Mouse (Mus musculus) hindbrain, embryonic 15.5 days (tissue): Measurements from ENCODE around the gene Ccnt2. TPM values are rescaled to one million over a fixed set of nuclear protein-coding genes. Genes with fewer than 3 reads are reported as not detected.
A peak's percentile ranks its signal among the peaks of the same experiment; 100 is the strongest.

Experiments
- ATAC-seq: fragments of 200-750 bp; cut with Nextera tagmentation; 2 replicates; pipeline ENCODE4 v1.8.0; 2017; ENCODE audit warnings: low read depth, moderate number of reproducible peaks, moderate TSS enrichment; ENCODE audit not compliant: low FRiP score
- H3K27ac ChIP-seq: fragments of 300-500 bp; sonication (generic); replicated peaks from 2 replicates; pipeline ENCODE4 v1.5.1; 2015; ENCODE audit warnings: mild to moderate bottlenecking, inconsistent platforms
- H3K27me3 ChIP-seq: fragments of 300-500 bp; sonication (generic); 2 replicates; pipeline ENCODE4 v1.6.1; 2015; ENCODE audit warnings: control low read depth, inconsistent platforms
- H3K36me3 ChIP-seq: fragments of 300-500 bp; sonication (generic); 2 replicates; pipeline ENCODE4 v1.6.1; 2015; ENCODE audit warnings: control low read depth, inconsistent platforms
- H3K4me1 ChIP-seq: fragments of 300-500 bp; sonication (generic); replicated peaks from 2 replicates; pipeline ENCODE4 v1.6.1; 2015; ENCODE audit warnings: control low read depth, inconsistent platforms
- H3K4me2 ChIP-seq: fragments of 300-500 bp; sonication (generic); 2 replicates; pipeline ENCODE4 v1.6.1; 2015; ENCODE audit warnings: moderate library complexity, mild to moderate bottlenecking, inconsistent platforms
- H3K4me3 ChIP-seq: fragments of 300-500 bp; sonication (generic); 2 replicates; pipeline ENCODE4 v1.5.1; 2015; ENCODE audit warnings: mild to moderate bottlenecking, inconsistent platforms
- H3K9ac ChIP-seq: fragments of 300-500 bp; sonication (generic); 2 replicates; pipeline ENCODE4 v1.6.1; 2015; ENCODE audit warnings: inconsistent platforms
- H3K9me3 ChIP-seq: fragments of 300-500 bp; sonication (generic); 2 replicates; pipeline ENCODE4 v1.6.1; 2016; ENCODE audit warnings: control low read depth, inconsistent platforms
- WGBS: fragments of 180-500 bp; shearing (Covaris S2); methylation state at CpG from one replicate; pipeline ENCODE4 v1.1.7; 2015; 5-methylcytosine and 5-hydroxymethylcytosine counted together
- polyA plus RNA-seq: library from polyadenylated mRNA; unstranded; fragments of >200 nt; fragmentation: Nextera tagmentation; extraction: Ambion mirVana; gene quantifications from 2 replicates; pipeline ENCODE4 v1.2.1, GENCODE M21; 2015

Gene Ccnt2
- polyA plus RNA-seq, 1 experiment from 2014 or later, result 84.5 TPM

DNA sequence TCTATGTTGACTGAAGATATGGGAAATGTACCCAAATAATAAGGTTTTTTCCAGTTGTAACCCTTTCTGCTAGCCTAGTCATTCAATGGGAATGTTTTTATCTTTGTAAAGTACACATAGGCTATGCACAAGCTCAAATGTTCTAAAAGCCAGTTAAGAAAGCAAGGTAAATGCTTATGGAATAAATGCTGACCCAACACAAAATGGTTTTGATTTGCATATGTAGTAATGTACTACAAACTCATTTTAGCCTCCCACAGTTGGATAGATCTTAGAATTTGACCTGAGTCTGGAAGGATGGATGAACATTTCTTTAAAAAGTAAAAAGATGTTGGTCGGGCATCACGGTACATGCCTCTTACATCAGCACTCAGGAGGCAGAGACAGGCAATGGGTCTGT, 7.2 kb upstream of the Ccnt2 start:
- no peak overlapping the region for H3K4me2 ChIP-seq
- no peaks in the 10 kb centered on the region for H3K36me3 ChIP-seq
- WGBS, result 92% methylated on average over 2 of the region's 2 CpGs
- H3K4me3 ChIP-seq, result no peak overlapping the region
- H3K4me1 ChIP-seq, result no peaks in the 10 kb centered on the region
- no peak overlapping the region for H3K9ac ChIP-seq
- no peak for ATAC-seq
- no peaks in the 10 kb centered on the region for H3K27me3 ChIP-seq
- no peak overlapping the region for H3K27ac ChIP-seq
- no peaks in the 10 kb centered on the region for H3K9me3 ChIP-seq

DNA sequence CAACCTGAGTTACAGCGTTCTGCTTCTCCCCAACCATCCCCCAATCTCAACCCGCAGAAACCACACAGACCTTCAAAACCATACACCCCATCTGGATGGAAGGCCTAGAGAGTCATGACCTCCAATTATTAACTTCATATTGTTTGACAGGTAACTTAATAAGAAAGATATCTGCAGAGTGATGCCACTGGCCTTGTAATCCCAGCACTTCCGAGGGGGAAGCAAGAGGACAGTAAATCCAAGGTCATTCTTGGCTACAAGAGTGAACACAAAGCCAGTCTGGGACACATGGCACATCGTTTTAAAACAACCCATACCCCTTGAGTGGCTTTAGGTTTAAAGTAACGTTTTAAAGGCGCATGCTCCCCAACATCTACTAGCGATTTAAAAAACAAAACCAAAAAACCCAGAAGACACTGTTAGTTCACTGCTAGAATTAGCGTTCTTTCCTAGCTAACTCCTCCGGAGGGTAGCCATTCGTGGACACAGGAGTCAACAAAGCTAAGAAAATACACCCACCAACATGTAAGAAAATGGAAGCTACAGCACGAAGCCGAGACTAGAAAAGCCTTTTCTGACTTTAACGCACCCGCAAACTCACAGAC, 664 bp upstream of the Ccnt2 start:
- no peaks in the 10 kb centered on the region for H3K36me3 ChIP-seq
- H3K9ac ChIP-seq, result peak overlapping the region; percentile 41
- no peaks in the 10 kb centered on the region for H3K27me3 ChIP-seq
- H3K4me2 ChIP-seq, result peak overlapping the region; percentile 61
- peak; percentile 31 for ATAC-seq
- H3K27ac ChIP-seq, result peak overlapping the region; percentile 92
- WGBS, result 1% methylated on average over 14 of the region's 14 CpGs
- H3K4me1 ChIP-seq, result peaks cover 31% of the 10 kb centered on the region
- peak overlapping the region; percentile 92 for H3K4me3 ChIP-seq
- no peaks in the 10 kb centered on the region for H3K9me3 ChIP-seq

DNA sequence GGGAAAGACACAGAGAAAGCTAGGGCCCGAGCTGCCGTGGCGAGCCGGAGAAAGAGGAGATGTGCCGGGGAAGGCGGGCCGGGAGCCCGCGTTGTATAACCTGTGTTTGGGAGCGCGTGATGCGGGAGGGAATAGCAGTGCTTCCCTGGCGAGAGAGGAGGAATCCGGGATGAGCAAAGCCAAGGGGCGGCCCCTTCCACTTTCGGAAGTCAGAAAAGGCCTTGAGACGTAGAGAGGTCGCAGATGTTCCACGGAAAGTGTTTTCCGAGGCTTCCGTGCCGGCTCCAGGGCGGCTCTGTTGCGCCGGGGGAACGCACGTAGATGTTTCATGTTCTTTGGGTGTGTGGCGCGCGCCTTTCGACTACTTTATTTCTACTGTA, 527 bp downstream of the Ccnt2 start:
- peak overlapping the region; percentile 92 for H3K27ac ChIP-seq
- under 1% methylated on average over 31 of the region's 31 CpGs for WGBS
- H3K4me3 ChIP-seq, result peak overlapping the region; percentile 92
- ATAC-seq, result no peak
- H3K9me3 ChIP-seq, result no peaks in the 10 kb centered on the region
- peak overlapping the region; percentile 67 for H3K4me2 ChIP-seq
- peak overlapping the region; percentile 89 for H3K9ac ChIP-seq
- no peaks in the 10 kb centered on the region for H3K36me3 ChIP-seq
- no peaks in the 10 kb centered on the region for H3K27me3 ChIP-seq
- peaks cover 40% of the 10 kb centered on the region for H3K4me1 ChIP-seq

DNA sequence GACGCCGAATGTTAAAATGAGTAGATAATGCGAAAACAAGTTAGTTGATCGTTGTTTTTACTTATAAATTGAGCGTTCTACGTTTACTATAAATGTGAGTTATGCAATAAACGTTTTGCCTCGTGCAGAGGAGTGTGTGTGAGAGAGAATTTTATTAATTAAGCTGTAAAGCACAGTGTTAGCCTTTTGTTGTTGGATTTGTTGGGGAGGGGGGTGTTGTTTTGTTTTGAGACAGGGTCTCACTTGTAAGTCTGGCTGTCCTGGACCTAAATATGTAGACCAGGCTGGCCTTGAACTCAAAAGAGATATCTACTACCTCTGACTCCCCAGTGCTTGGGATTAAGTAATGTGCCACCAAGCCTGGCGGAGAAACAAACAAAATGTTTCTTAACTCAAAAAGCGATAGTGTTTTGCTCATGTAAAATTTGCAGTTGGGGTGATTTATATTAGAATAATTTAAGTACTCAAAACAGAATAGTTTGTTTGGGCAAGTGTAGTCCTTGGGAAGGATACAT, 1.3 kb downstream of the Ccnt2 start:
- Histone ChIP-seq H3K36me3 (no peaks in the 10 kb centered on the region), H3K9ac (peak overlapping the region; percentile 89), H3K27me3 (no peaks in the 10 kb centered on the region), H3K4me2 (peak overlapping the region; percentile 67), H3K27ac (no peak overlapping the region), H3K4me3 (peak overlapping the region; percentile 92), H3K4me1 (peaks cover 48% of the 10 kb centered on the region), H3K9me3 (no peaks in the 10 kb centered on the region)
- WGBS, result 12% methylated on average over 10 of the region's 10 CpGs
- ATAC-seq, result no peak

DNA sequence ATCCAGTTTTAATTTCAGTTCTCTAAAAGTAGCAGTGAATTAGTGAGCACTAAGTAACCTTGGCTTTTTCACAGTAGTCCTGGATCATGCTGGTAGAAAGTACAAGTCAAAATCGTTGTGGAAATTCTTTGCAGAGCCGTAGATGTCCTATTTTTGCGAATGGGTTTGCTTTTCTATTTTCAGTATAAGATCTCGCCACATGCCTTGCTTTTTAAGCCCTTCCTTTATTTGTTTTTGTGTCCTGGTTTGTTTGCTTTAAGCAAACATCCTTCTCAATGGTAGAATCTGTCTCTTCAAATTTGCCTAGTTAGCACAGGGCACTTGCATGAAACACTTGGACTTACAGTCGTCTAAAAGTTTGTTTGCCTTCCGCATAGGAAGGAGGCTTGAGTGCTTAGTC, 2.3 kb downstream of the Ccnt2 start:
- no peaks in the 10 kb centered on the region for H3K27me3 ChIP-seq
- H3K4me1 ChIP-seq, result peaks cover 54% of the 10 kb centered on the region
- peak overlapping the region; percentile 34 for H3K4me2 ChIP-seq
- H3K27ac ChIP-seq, result no peak overlapping the region
- H3K9me3 ChIP-seq, result no peaks in the 10 kb centered on the region
- no peak overlapping the region for H3K4me3 ChIP-seq
- ATAC-seq, result no peak
- H3K9ac ChIP-seq, result no peak overlapping the region
- H3K36me3 ChIP-seq, result no peaks in the 10 kb centered on the region
- WGBS, result 77% methylated on average over 6 of the region's 6 CpGs

DNA sequence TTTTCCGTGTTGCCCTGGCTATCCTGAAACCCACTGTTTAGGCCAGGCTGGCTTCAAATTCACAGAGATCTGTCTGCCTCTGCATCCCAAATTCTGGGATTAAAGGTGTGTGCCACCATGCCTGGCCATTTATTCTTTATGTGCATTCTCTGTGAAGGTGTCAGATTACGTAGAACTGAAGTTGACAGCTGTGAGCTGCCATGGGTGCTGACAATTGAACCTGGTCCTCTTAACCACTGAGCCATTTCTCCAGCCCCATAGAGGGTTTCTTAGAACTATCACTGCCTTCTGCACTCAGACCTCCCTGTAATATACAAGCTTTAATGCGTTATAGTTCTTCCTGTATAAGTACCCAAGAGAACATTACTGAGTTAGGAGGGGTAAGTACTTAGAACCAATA, 4.6 kb downstream of the Ccnt2 start:
- H3K9ac ChIP-seq, result no peak overlapping the region
- no peak for ATAC-seq
- no peak overlapping the region for H3K4me3 ChIP-seq
- H3K27me3 ChIP-seq, result no peaks in the 10 kb centered on the region
- H3K4me2 ChIP-seq, result no peak overlapping the region
- no peak overlapping the region for H3K27ac ChIP-seq
- H3K4me1 ChIP-seq, result peaks cover 56% of the 10 kb centered on the region
- 92% methylated on average over 3 of the region's 3 CpGs for WGBS
- H3K36me3 ChIP-seq, result no peaks in the 10 kb centered on the region
- H3K9me3 ChIP-seq, result no peaks in the 10 kb centered on the region

DNA sequence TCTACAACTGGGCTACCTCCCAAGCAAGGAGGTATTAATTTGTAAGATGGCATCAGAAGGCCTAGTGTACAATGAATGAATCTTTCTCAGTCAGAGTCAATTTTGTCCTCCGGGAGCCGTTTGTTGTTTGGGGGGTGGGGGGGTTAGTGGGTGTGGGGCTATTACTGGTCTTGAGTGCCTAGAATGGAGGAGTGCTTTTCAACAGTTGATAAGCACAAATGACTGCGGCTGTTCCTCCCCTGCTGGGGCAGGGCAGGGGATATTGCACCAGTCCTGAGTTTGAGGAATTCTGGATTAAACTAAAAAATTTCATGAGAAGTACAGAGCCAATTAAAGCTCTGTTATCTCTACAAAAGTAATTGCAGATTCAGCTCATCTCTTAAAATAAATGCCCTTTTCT, 6.2 kb downstream of the Ccnt2 start:
- Histone ChIP-seq H3K4me3 (no peak overlapping the region), H3K9me3 (no peaks in the 10 kb centered on the region), H3K4me1 (peaks cover 54% of the 10 kb centered on the region), H3K36me3 (no peaks in the 10 kb centered on the region), H3K9ac (no peak overlapping the region), H3K4me2 (no peak overlapping the region), H3K27me3 (no peaks in the 10 kb centered on the region), H3K27ac (no peak overlapping the region)
- ATAC-seq, result no peak
- 33% methylated on average over 3 of the region's 3 CpGs for WGBS

DNA sequence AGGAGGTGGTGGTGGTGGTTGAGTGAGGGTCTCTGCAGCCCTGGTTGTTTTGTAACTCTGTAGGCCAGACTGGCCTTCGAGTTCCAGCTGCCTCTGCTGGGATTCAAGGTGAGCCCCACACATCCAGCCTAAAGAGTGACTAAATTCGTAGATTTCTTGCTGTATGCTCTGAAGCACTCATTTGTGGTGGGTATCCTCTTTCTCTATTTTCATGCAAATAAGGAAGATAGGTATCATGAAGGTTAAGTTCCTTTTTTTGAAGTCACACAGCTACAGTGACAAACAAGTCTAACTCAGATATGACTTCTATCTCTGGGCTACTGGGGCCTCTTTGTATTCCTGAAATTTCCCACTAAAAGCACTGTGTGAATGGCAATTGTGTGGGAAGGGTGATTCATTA, 6.9 kb downstream of the Ccnt2 start:
- Histone ChIP-seq H3K4me2 (no peak overlapping the region), H3K9me3 (no peaks in the 10 kb centered on the region), H3K27me3 (no peaks in the 10 kb centered on the region), H3K27ac (no peak overlapping the region), H3K36me3 (no peaks in the 10 kb centered on the region), H3K9ac (no peak overlapping the region), H3K4me3 (no peak overlapping the region), H3K4me1 (peaks cover 52% of the 10 kb centered on the region)
- WGBS, result 64% methylated on average over 2 of the region's 2 CpGs
- ATAC-seq, result no peak

DNA sequence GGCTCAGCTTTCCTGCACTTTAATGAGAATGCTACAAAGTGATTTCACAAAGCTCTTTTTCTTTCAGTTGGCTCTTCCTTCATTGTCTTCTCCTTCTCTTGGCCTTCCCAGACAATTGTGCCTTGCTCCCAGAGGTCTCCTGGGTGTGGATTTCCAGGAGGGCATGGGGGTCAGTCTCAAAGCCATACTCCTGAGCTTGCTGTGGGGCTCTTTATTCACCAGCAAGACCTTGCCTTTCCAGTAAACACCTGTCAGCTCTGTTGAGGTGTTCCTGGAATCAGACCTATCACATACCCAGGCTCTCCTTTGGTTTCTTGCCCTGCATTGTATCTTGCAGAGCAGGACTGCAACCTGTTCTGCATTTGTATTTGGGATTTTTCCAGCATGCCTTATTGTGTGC, 9.9 kb downstream of the Ccnt2 start:
- Histone ChIP-seq H3K4me2 (no peak overlapping the region), H3K27ac (no peak overlapping the region), H3K9me3 (no peaks in the 10 kb centered on the region), H3K9ac (no peak overlapping the region), H3K27me3 (no peaks in the 10 kb centered on the region), H3K4me3 (no peak overlapping the region), H3K4me1 (peaks cover 38% of the 10 kb centered on the region), H3K36me3 (no peaks in the 10 kb centered on the region)
- ATAC-seq, result no peak

DNA sequence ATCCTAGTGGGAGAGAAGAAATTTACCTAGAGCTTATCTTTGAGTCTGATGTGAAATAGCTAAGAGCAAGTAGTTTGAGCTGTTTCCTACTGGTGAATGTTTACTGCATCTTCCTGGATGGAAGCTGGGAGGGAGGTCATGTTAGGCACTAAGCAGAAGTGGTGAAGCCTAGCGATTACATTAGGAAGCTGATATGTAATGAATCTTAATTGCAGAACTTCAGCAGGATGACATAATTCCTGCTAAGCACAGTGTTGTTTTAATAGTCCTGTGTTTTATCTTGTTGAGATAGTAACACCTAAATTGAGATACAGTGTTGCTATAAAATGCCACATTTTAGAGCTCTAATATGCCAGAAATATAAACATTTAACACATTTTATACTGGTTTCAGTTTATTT, 11.9 kb downstream of the Ccnt2 start:
- Histone ChIP-seq H3K36me3 (no peaks in the 10 kb centered on the region), H3K9ac (no peak overlapping the region), H3K9me3 (no peaks in the 10 kb centered on the region), H3K4me2 (no peak overlapping the region), H3K27ac (no peak overlapping the region), H3K4me3 (no peak overlapping the region), H3K4me1 (peaks cover 21% of the 10 kb centered on the region), H3K27me3 (no peaks in the 10 kb centered on the region)
- 73% methylated on average over 1 of the region's 1 CpGs for WGBS
- ATAC-seq, result no peak

DNA sequence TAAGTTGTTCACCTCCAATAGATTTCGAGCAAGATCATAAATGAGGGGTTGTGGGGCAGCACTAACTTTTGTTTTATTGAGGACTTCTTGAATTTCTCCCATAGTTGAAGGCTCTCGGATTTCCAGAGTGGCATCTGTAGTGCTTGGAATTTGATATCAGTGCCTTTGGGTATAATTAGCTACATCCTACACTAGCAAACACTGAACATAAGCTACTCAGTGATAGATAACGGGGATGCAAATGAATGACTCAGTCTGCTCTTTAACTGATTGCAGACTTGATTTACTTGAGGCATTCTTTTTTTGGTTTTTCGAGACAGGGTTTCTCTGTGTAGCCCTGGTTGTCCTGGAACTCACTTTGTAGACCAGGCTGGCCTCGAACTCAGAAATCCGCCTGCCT, 15.0 kb downstream of the Ccnt2 start:
- Histone ChIP-seq H3K4me3 (no peak overlapping the region), H3K4me2 (no peak overlapping the region), H3K9ac (no peak overlapping the region), H3K36me3 (peaks cover 6% of the 10 kb centered on the region), H3K27ac (no peak overlapping the region), H3K27me3 (no peaks in the 10 kb centered on the region), H3K9me3 (no peaks in the 10 kb centered on the region), H3K4me1 (peaks cover 6% of the 10 kb centered on the region; the same call in 1 of the 2 replicates)
- ATAC-seq, result no peak
- WGBS, result 88% methylated on average over 6 of the region's 6 CpGs

DNA sequence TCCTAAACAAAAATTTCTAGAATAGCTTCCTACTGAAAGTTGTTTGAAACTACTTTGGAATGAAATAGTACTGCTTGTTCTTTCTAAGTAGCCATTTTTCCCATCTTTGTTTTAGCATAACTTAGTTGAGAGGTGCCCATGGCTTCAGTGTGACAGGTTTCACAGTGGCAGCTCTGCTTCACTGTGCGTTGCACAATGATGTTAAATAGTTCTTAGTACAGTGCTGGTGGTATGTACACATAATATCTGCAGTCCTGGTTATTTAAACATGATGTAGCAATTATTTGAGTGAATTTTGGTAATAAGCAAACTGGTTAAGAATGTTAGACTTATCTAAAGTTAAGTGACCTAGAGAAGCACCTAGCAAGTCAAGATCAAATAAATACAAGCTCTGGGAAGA, 19.5 kb downstream of the Ccnt2 start:
- no peak overlapping the region for H3K4me2 ChIP-seq
- H3K9me3 ChIP-seq, result no peaks in the 10 kb centered on the region
- H3K9ac ChIP-seq, result no peak overlapping the region
- H3K4me1 ChIP-seq, result no peaks in the 10 kb centered on the region
- H3K27ac ChIP-seq, result no peak overlapping the region
- no peaks in the 10 kb centered on the region for H3K27me3 ChIP-seq
- H3K4me3 ChIP-seq, result no peak overlapping the region
- ATAC-seq, result no peak
- peaks cover 9% of the 10 kb centered on the region for H3K36me3 ChIP-seq
- WGBS, result 96% methylated on average over 1 of the region's 1 CpGs

DNA sequence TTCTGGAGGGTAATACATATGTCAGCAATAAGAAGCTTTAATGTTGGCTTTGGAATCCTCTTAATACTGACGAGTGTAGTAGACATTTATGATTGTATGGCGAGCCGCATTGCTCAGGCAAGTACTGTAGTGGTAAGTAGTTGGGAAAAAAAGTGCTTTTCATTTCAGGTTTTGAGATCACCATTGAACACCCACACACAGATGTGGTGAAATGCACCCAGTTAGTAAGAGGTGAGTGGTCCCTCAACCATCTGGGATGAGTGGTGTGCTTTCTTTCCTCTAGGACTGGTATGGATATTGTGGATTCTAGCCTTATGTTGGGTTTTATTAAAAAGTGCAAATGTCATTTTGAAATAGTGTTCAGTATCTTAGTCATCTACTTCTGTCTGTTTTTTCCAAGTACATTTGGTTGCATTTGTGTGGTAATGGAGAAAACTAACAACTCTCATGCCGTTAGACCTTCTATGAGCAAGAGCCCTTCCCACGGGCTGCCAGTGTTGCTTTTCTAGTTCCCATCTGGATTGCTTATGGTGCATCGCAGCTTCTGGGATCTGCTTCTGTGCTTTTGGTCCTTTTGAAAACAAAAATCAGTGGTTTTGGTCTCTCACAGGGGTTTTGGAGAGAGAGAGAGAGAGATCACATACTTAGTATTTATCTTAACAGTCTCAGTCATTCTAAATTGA, 21.3 kb downstream of the Ccnt2 start:
- Histone ChIP-seq H3K4me1 (no peaks in the 10 kb centered on the region), H3K4me3 (no peak overlapping the region), H3K27me3 (no peaks in the 10 kb centered on the region), H3K9me3 (no peaks in the 10 kb centered on the region), H3K4me2 (no peak overlapping the region), H3K9ac (no peak overlapping the region), H3K36me3 (peaks cover 12% of the 10 kb centered on the region), H3K27ac (no peak overlapping the region)
- 95% methylated on average over 6 of the region's 6 CpGs for WGBS
- no peak for ATAC-seq
